Mouse (Mus musculus) frontal cortex, postnatal 14 days (tissue): ENCODE data around the gene Ercc2.

Experiments
- DNase-seq, 2 experiments: peaks; one replicate each; pipeline ENCODE4 v3.0.0; 2022; ENCODE audit warnings: low spot score in 2 of 2

Gene Ercc2

GRCm38 (mm10) chr7:19381377-19382165 is at the start of gene Ercc2:
Ercc2 (plus strand) TSS chr7:19382010.
- peak; percentile 96 to 98 for DNase-seq

GRCm38 (mm10) chr7:19332709-19333352 is 49.0 kb upstream of the Ercc2 start:
- peak; percentile 71 to 76 for DNase-seq

- DNase-seq: no peak
Observed at GRCm38 (mm10) chr7:19335583-19335982, 46.2 kb upstream of the Ercc2 start.

- no peak for DNase-seq
Observed at GRCm38 (mm10) chr7:19337122-19337521, 44.7 kb upstream of the Ercc2 start.

GRCm38 (mm10) chr7:19338060-19338459 is 43.8 kb upstream of the Ercc2 start:
- no peak for DNase-seq

- DNase-seq: no peak
Observed at GRCm38 (mm10) chr7:19338596-19338995, 43.2 kb upstream of the Ercc2 start.

GRCm38 (mm10) chr7:19341250-19341649 is 40.6 kb upstream of the Ercc2 start:
- no peak for DNase-seq

- peak in 1 of 2 experiments; percentile 48 for DNase-seq
Observed at GRCm38 (mm10) chr7:19341761-19342409, 39.9 kb upstream of the Ercc2 start.

GRCm38 (mm10) chr7:19342481-19343027 is 39.3 kb upstream of the Ercc2 start:
- DNase-seq: peak; percentile 78 to 92

GRCm38 (mm10) chr7:19343210-19343808 is 38.5 kb upstream of the Ercc2 start:
- DNase-seq: peak in 1 of 2 experiments; percentile 73

GRCm38 (mm10) chr7:19344237-19344847 is 37.5 kb upstream of the Ercc2 start, which contains the start of gene Ercc1:
Ercc1 (plus strand) TSS chr7:19344778.
- DNase-seq: no peak

- DNase-seq: peak; percentile 91 to 93
Observed at GRCm38 (mm10) chr7:19344938-19345471, 36.8 kb upstream of the Ercc2 start.

GRCm38 (mm10) chr7:19349188-19349915 is 32.5 kb upstream of the Ercc2 start:
- no peak for DNase-seq

- DNase-seq: no peak
Observed at GRCm38 (mm10) chr7:19350221-19350620, 31.6 kb upstream of the Ercc2 start.

GRCm38 (mm10) chr7:19354991-19355390 is 26.8 kb upstream of the Ercc2 start:
- no peak for DNase-seq

- no peak for DNase-seq
Observed at GRCm38 (mm10) chr7:19356311-19356710, 25.5 kb upstream of the Ercc2 start.

GRCm38 (mm10) chr7:19357381-19358375 is 24.1 kb upstream of the Ercc2 start:
- DNase-seq: no peak

- DNase-seq: no peak
Observed at GRCm38 (mm10) chr7:19358634-19359033, 23.2 kb upstream of the Ercc2 start.

GRCm38 (mm10) chr7:19359299-19359891 is 22.4 kb upstream of the Ercc2 start, which contains the start of the genes Cd3eap and Ppp1r13l:
Cd3eap (minus strand) TSS chr7:19359483.
Ppp1r13l (plus strand) TSS chr7:19359749.
- peak; percentile 81 to 84 for DNase-seq
